Mouse (Mus musculus) kidney, postnatal 10 days (tissue): ENCODE data around the gene Adcy7.

Source experiments
- DNase-seq: peaks from one replicate; pipeline ENCODE4 v3.0.0; 2021; ENCODE audit warnings: mixed read lengths

Adcy7 gene

GRCm38 (mm10) chr8:88301589-88302437 lies 29.6 kb downstream of the Adcy7 start:
- DNase-seq = peak; percentile 39

GRCm38 (mm10) chr8:88305814-88306213 lies 33.6 kb downstream of the Adcy7 start:
- no peak for DNase-seq

GRCm38 (mm10) chr8:88306511-88306910 lies 34.3 kb downstream of the Adcy7 start:
- DNase-seq = peak; percentile 46

- no peak for DNase-seq
Observed at GRCm38 (mm10) chr8:88307736-88308135, 35.5 kb downstream of the Adcy7 start.

- no peak for DNase-seq
Observed at GRCm38 (mm10) chr8:88309274-88309873, 37.2 kb downstream of the Adcy7 start.

GRCm38 (mm10) chr8:88309881-88310280 lies 37.7 kb downstream of the Adcy7 start:
- DNase-seq = no peak

- DNase-seq = no peak
Observed at GRCm38 (mm10) chr8:88310286-88310685, 38.1 kb downstream of the Adcy7 start.

GRCm38 (mm10) chr8:88312966-88313365 lies 40.8 kb downstream of the Adcy7 start:
- DNase-seq = no peak

- no peak for DNase-seq
Observed at GRCm38 (mm10) chr8:88313991-88314390, 41.8 kb downstream of the Adcy7 start.

- no peak for DNase-seq
Observed at GRCm38 (mm10) chr8:88315302-88315701, 43.1 kb downstream of the Adcy7 start.

GRCm38 (mm10) chr8:88316139-88316931 lies 44.1 kb downstream of the Adcy7 start:
- peak; percentile 82 for DNase-seq

- DNase-seq = no peak
Observed at GRCm38 (mm10) chr8:88317341-88317740, 45.1 kb downstream of the Adcy7 start.

- no peak for DNase-seq
Observed at GRCm38 (mm10) chr8:88318151-88318550, 45.9 kb downstream of the Adcy7 start.

GRCm38 (mm10) chr8:88320134-88320533 lies 47.9 kb downstream of the Adcy7 start:
- DNase-seq = no peak

GRCm38 (mm10) chr8:88321387-88321786 lies 49.2 kb downstream of the Adcy7 start:
- no peak for DNase-seq

GRCm38 (mm10) chr8:88323523-88323922 lies 51.3 kb downstream of the Adcy7 start:
- no peak for DNase-seq

GRCm38 (mm10) chr8:88324760-88325159 lies 52.6 kb downstream of the Adcy7 start:
- DNase-seq = no peak

GRCm38 (mm10) chr8:88325251-88325650 lies 53.0 kb downstream of the Adcy7 start:
- no peak for DNase-seq

GRCm38 (mm10) chr8:88325795-88326194 lies 53.6 kb downstream of the Adcy7 start:
- no peak for DNase-seq

GRCm38 (mm10) chr8:88326328-88326727 lies 54.1 kb downstream of the Adcy7 start:
- DNase-seq = no peak

GRCm38 (mm10) chr8:88328689-88329088 lies 56.5 kb downstream of the Adcy7 start:
- no peak for DNase-seq

- no peak for DNase-seq
Observed at GRCm38 (mm10) chr8:88330816-88331215, 58.6 kb downstream of the Adcy7 start.

GRCm38 (mm10) chr8:88334384-88334783 lies 62.2 kb downstream of the Adcy7 start:
- no peak for DNase-seq

GRCm38 (mm10) chr8:88334975-88335374 lies 62.8 kb downstream of the Adcy7 start:
- DNase-seq = no peak
